Mouse (Mus musculus): ENCODE results near the gene Hoxa9.

Hoxa9 gene

GRCm38 (mm10) chr6:52200751-52201250 is 30.1 kb downstream of the Hoxa9 start:
- no peak for DNase-seq

- no peak for DNase-seq
These were observed 30.7 kb downstream of the Hoxa9 start for GRCm38 (mm10) chr6:52200073-52200750.

GRCm38 (mm10) chr6:52197271-52197670 is 33.6 kb downstream of the Hoxa9 start:
- DNase-seq: no peak

GRCm38 (mm10) chr6:52196811-52197210 is 34.1 kb downstream of the Hoxa9 start:
- DNase-seq: no peak

- DNase-seq: no peak
These were observed 36.2 kb downstream of the Hoxa9 start for GRCm38 (mm10) chr6:52194690-52195089.

- DNase-seq: no peak
These were observed 38.9 kb downstream of the Hoxa9 start for GRCm38 (mm10) chr6:52191860-52192550.

- no peak for DNase-seq
These were observed 39.7 kb downstream of the Hoxa9 start, which contains the start of gene Hoxa4 for GRCm38 (mm10) chr6:52190906-52191810. TSS of gene Hoxa4 (minus strand) at chr6:52191753.

- no peak for DNase-seq
These were observed 40.5 kb downstream of the Hoxa9 start for GRCm38 (mm10) chr6:52190410-52190809.

- DNase-seq: no peak
These were observed 41.0 kb downstream of the Hoxa9 start for GRCm38 (mm10) chr6:52189909-52190308.

GRCm38 (mm10) chr6:52189172-52189591 is 41.7 kb downstream of the Hoxa9 start:
- DNase-seq: no peak

GRCm38 (mm10) chr6:52186500-52186899 is 44.4 kb downstream of the Hoxa9 start:
- no peak for DNase-seq

GRCm38 (mm10) chr6:52185834-52186233 is 45.1 kb downstream of the Hoxa9 start:
- DNase-seq: no peak

GRCm38 (mm10) chr6:52185222-52185621 is 45.7 kb downstream of the Hoxa9 start:
- no peak for DNase-seq

GRCm38 (mm10) chr6:52184668-52185067 is 46.2 kb downstream of the Hoxa9 start:
- DNase-seq: no peak

GRCm38 (mm10) chr6:52183311-52184080 is 47.4 kb downstream of the Hoxa9 start:
- no peak for DNase-seq

- no peak for DNase-seq
These were observed 48.1 kb downstream of the Hoxa9 start for GRCm38 (mm10) chr6:52182793-52183192.

- DNase-seq: no peak
These were observed 48.9 kb downstream of the Hoxa9 start for GRCm38 (mm10) chr6:52182030-52182429.

- no peak for DNase-seq
These were observed 50.2 kb downstream of the Hoxa9 start for GRCm38 (mm10) chr6:52180726-52181125.

- no peak for DNase-seq
These were observed 50.6 kb downstream of the Hoxa9 start for GRCm38 (mm10) chr6:52180213-52180710.

- no peak for DNase-seq
These were observed 51.2 kb downstream of the Hoxa9 start for GRCm38 (mm10) chr6:52179690-52180089.

GRCm38 (mm10) chr6:52178918-52179665 is 51.8 kb downstream of the Hoxa9 start:
- DNase-seq: no peak

Data from right cerebral cortex, postnatal 25 days (tissue).